Mouse (Mus musculus) embryonic fibroblast, embryonic 13.5 days (primary cell): ENCODE results near the gene Mast1. TPM values are rescaled to one million over a fixed set of nuclear protein-coding genes. Genes with fewer than 3 reads are reported as not detected.
A peak's percentile ranks its signal among the peaks of the same experiment; 100 is the strongest.

Source experiments
- H3K27ac ChIP-seq: 2 replicates; pipeline ENCODE4 v1.5.1; 2012; ENCODE audit warnings: low read length, control low read depth, inconsistent platforms; ENCODE audit not compliant: insufficient read depth
- H3K4me1 ChIP-seq: 2 replicates; pipeline ENCODE4 v1.6.1; 2011; ENCODE audit warnings: low read length; ENCODE audit not compliant: control insufficient read depth, insufficient read depth
- H3K4me3 ChIP-seq: 2 replicates; pipeline ENCODE4 v1.5.1; 2011; ENCODE audit warnings: mild to moderate bottlenecking, control low read depth, low read length; ENCODE audit not compliant: insufficient read depth
- CTCF ChIP-seq: IDR thresholded peaks from 2 replicates; pipeline ENCODE4 v1.5.1; 2011; ENCODE audit warnings: mild to moderate bottlenecking, control low read depth, low read length, moderate library complexity, borderline replicate concordance; ENCODE audit not compliant: insufficient read depth
- POLR2A ChIP-seq: IDR thresholded peaks from 2 replicates; pipeline ENCODE4 v1.6.1; 2011; ENCODE audit warnings: low read depth, mild to moderate bottlenecking, control low read depth, low read length, moderate library complexity
- polyA plus RNA-seq: library from polyadenylated mRNA; stranded (reverse); fragments of >200 nt; gene quantifications from 2 replicates; pipeline ENCODE4 v1.2.4, GENCODE M21; 2011; ENCODE audit warnings: low read depth; ENCODE audit not compliant: missing spikeins, insufficient read length

Gene Mast1
- polyA plus RNA-seq, 1 experiment, result not detected

GRCm38 (mm10) chr8:84901752-84902151, 35.4 kb downstream of the Mast1 start, which contains the start of gene Klf1:
Gene Klf1 (plus strand): TSS chr8:84901928.
- Histone ChIP-seq H3K4me1 (peaks cover 2% of the 10 kb centered on the region), H3K4me3 (peak within 1 kb of the TSS; percentile 67), H3K27ac (no peak within 1 kb of the TSS)
- TF ChIP-seq POLR2A (no peak), CTCF (no peak)

GRCm38 (mm10) chr8:84901071-84901470, 36.1 kb downstream of the Mast1 start:
- Histone ChIP-seq H3K27ac (no peak overlapping the region), H3K4me3 (no peak overlapping the region), H3K4me1 (peaks cover 2% of the 10 kb centered on the region)
- TF ChIP-seq CTCF (no peak), POLR2A (no peak)

- Histone ChIP-seq H3K4me1 (no peaks in the 10 kb centered on the region), H3K4me3 (no peak overlapping the region), H3K27ac (no peak overlapping the region)
- TF ChIP-seq POLR2A (no peak), CTCF (no peak)
Observed at GRCm38 (mm10) chr8:84895963-84896362, 41.2 kb downstream of the Mast1 start.

GRCm38 (mm10) chr8:84893709-84894134, 43.4 kb downstream of the Mast1 start, which contains the start of gene Gcdh:
Gene Gcdh (minus strand): TSS chr8:84893921.
- Histone ChIP-seq H3K4me1 (no peaks in the 10 kb centered on the region), H3K27ac (no peak within 1 kb of the TSS), H3K4me3 (peak within 1 kb of the TSS; percentile 73)
- TF ChIP-seq POLR2A (peak; percentile 68), CTCF (no peak)

- Histone ChIP-seq H3K4me3 (peak overlapping the region; percentile 73), H3K4me1 (no peaks in the 10 kb centered on the region), H3K27ac (no peak overlapping the region)
- TF ChIP-seq POLR2A (no peak), CTCF (no peak)
Observed at GRCm38 (mm10) chr8:84892993-84893708, 44.0 kb downstream of the Mast1 start.

- Histone ChIP-seq H3K4me1 (no peaks in the 10 kb centered on the region), H3K4me3 (no peak overlapping the region), H3K27ac (no peak overlapping the region)
- no peak for TF ChIP-seq CTCF
Observed at GRCm38 (mm10) chr8:84889141-84889540, 48.0 kb downstream of the Mast1 start.

- H3K27ac ChIP-seq, result no peak overlapping the region
- no peak for TF ChIP-seq POLR2A
- TF ChIP-seq CTCF, result no peak
Observed at GRCm38 (mm10) chr8:84888280-84888679, 48.9 kb downstream of the Mast1 start.

GRCm38 (mm10) chr8:84884728-84885127, 52.4 kb downstream of the Mast1 start:
- Histone ChIP-seq H3K4me1 (no peaks in the 10 kb centered on the region), H3K4me3 (no peak overlapping the region), H3K27ac (no peak overlapping the region)
- TF ChIP-seq CTCF (no peak), POLR2A (no peak)

More at GRCm38 (mm10) chr8:84888280-84888679, 48.9 kb downstream of the Mast1 start:
- no peaks in the 10 kb centered on the region for H3K4me1 ChIP-seq
- no peak overlapping the region for H3K4me3 ChIP-seq

GRCm38 (mm10) chr8:84878915-84879314, 58.2 kb downstream of the Mast1 start:
- no peak overlapping the region for H3K27ac ChIP-seq
- H3K4me1 ChIP-seq, result no peaks in the 10 kb centered on the region
- TF ChIP-seq CTCF, result no peak
- TF ChIP-seq POLR2A, result no peak
- no peak overlapping the region for H3K4me3 ChIP-seq

GRCm38 (mm10) chr8:84877297-84878035, 59.7 kb downstream of the Mast1 start:
- H3K4me1 ChIP-seq, result no peaks in the 10 kb centered on the region
- no peak overlapping the region for H3K27ac ChIP-seq
- no peak overlapping the region for H3K4me3 ChIP-seq
- no peak for TF ChIP-seq CTCF
- TF ChIP-seq POLR2A, result no peak
